Mouse (Mus musculus): ENCODE results near the gene G6pc. TPM values are rescaled to one million over a fixed set of nuclear protein-coding genes. Genes with fewer than 3 reads are reported as not detected.
"Not testable (repeated sequence)": the region's sequence is repeated elsewhere in the genome, so short reads cannot be mapped to it uniquely, and the experiment has no call there.

The G6pc gene
- polyA plus RNA-seq, 1 experiment from 2014 or later = not detected

DNA sequence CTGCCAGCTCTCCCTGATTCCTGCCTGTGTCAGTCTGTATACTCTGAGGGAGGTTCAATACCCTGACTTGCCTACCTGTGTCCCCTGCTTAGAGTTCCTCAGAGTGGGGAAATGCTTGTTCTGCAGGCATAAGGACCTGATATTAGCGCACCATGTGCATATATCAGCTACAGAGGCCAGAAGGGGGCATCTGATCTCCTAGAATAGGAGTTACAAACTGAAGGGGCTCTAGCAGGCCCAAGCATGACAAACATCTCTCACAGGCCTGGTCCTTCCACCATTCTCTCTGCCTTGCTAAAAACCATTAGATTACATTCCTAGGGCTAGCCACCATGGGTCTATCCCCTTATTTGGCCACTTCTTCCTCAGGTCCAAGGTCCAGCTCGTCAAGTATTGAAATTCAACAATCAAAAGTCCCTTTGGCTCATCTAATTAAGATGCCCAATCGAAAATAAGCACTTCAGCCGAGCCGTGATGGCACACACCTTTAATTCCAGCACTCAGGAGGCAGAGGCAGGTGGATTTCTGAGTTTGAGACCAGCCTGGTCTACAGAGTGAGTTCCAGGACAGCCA lies 12.8 kb upstream of the G6pc start:
- POLR2A ChIA-PET = interaction anchor here (0.6 kb wide), 1 partner anchor 960 kb away, joined by 3 read pairs; no protein-coding TSS in a partner anchor
- ATAC-seq (no peak), DNase-seq (ENCODE audit: low read depth, low spot score) (no peak)
- in situ Hi-C loops (cut with MboI; ENCODE audit: low pct_unique_long_range_greater_than_20kb) = no loop called here
- H3K27me3 ChIP-seq = peaks cover 4% of the 10 kb centered on the region
- CTCF ChIA-PET = interaction anchor here (1.3 kb wide), 1 partner anchor 30 kb away, joined by 4 read pairs; the partner anchor contains the start of gene Aoc2
- TF ChIP-seq CTCF (IDR thresholded peaks at IDR 0.05) = no peak

DNA sequence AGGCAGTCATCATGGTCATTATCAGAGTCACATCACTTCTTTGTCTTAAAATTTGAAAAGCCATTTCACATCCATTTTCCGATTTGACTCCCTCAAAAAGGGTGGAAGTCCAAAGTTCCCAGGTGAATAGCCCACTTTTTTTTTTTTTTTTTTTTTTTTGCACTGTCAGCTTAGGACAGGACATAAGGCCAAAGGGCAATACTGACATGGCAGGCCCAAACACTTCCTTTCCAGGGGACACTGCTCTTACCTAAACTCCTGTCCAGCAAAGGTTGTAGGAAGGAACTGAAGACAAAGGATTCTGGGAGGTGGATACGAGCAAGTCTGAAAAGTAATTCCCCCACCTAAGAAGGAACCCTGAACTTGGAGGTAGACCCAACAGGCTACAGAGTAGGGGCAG lies 11.4 kb upstream of the G6pc start:
- in situ Hi-C loops (cut with MboI; ENCODE audit: low pct_unique_long_range_greater_than_20kb) = no loop called here
- TF ChIP-seq CTCF (IDR thresholded peaks at IDR 0.05) = no peak
- ChIA-PET POLR2A (no interaction called here), CTCF (no interaction called here)
- H3K27me3 ChIP-seq = no peaks in the 10 kb centered on the region
- ATAC-seq (no peak), DNase-seq (ENCODE audit: low read depth, low spot score) (no peak)

DNA sequence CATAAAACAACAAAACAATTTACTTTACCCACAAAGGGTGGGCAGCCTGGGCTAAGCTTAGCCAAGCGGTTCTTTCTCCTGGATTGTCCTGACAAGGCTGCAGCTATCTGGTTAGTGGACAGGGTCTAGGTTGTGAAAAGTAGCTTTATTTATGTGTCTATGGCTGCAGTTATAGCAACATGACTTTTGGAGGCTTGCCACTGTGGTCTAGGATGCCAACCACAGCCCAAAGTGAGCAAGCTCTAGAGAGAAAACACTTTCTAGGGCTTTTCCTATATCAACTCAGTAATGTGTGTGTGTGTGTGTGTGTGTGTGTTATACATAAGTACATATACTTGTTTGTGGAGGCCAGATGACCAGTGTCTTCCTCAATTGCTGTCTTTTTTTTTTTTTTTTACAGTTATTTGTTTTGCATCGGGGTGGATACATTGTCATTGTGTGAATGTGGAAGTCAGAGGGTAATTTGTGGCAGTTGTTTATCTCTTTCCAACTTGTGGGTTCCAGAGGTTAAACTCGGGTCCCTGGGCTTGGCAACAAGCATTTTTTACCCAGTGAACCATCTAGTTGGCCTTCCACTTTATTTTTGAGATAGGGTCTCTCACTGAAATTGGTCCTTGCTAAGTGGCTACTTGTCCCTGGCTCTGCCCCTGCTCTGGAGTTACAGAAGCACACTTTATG lies 9.7 kb upstream of the G6pc start:
- ChIA-PET CTCF (interaction anchor here (2.3 kb wide), 1 partner anchor 37 kb away, joined by 8 read pairs; no protein-coding TSS in a partner anchor), POLR2A (no interaction called here)
- in situ Hi-C loops (cut with MboI; ENCODE audit: low pct_unique_long_range_greater_than_20kb) = no loop called here
- no peak for TF ChIP-seq CTCF (IDR thresholded peaks at IDR 0.05)
- DNase-seq (ENCODE audit: low read depth, low spot score) = no peak
- no peaks in the 10 kb centered on the region for H3K27me3 ChIP-seq
- no peak for ATAC-seq

DNA sequence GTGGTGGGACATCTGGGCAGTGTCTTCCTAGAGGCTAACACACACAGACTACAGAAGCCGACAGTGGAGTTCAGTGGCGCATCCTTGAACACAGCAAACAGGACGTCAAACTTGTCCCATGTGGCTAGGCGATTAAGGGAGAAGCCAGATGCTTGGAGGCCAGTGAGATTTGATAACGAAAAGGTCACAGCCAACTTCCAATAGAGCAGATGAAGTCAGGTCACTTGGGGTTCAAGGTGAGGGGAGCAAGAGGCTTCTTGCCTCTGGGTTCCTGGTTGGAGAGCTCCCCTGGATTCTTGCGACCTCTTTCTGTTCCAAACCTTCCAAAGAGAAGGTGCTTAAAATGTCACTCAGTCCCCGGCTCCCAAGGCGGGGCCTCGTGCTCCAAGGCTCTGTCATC lies 7.6 kb upstream of the G6pc start:
- ChIA-PET POLR2A (interaction anchor here (0.6 to 0.9 kb wide), 2 partner anchors 15 to 31 kb away, joined by 3 to 4 read pairs; no protein-coding TSS in a partner anchor), CTCF (interaction anchor here (1.0 kb wide), 1 partner anchor 12 kb away, joined by 3 read pairs; no protein-coding TSS in a partner anchor)
- ATAC-seq (no peak), DNase-seq (ENCODE audit: low read depth, low spot score) (no peak)
- no peak for TF ChIP-seq CTCF (IDR thresholded peaks at IDR 0.05)
- in situ Hi-C loops (cut with MboI; ENCODE audit: low pct_unique_long_range_greater_than_20kb) = no loop called here
- H3K27me3 ChIP-seq = no peaks in the 10 kb centered on the region

DNA sequence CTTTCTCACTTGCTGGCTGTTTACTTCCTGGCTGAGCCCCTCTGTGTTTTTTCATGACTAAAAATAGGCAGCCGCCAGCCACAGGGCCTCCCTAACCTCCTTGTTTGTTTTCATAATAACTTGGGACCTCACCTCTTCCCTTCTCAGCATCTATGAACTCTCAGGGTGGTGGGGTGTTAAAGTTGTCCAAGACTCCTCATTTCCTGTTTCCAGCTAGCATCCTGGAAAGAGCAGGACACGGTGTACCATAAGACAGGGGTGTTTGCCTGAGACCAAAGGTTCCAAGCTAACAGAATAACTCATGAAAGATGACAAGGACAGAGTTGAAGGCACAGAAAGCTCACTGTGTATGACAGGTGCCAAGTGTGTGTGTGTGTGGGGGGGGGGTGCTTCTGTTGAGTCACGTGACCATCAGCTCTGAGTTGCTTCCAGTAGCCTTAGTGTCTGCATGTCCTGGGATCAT lies 6.7 kb upstream of the G6pc start:
- peaks cover 4% of the 10 kb centered on the region for H3K27me3 ChIP-seq
- POLR2A ChIA-PET = no interaction called here
- DNase-seq (ENCODE audit: low read depth, low spot score) (no peak), ATAC-seq (no peak)
- no peak for TF ChIP-seq CTCF (IDR thresholded peaks at IDR 0.05)
- in situ Hi-C loops (cut with MboI; ENCODE audit: low pct_unique_long_range_greater_than_20kb) = no loop called here
- CTCF ChIA-PET = no interaction called here

GRCm38 (mm10) chr11:101364531-101364931 lies 2.8 kb upstream of the G6pc start:
- no peak for TF ChIP-seq CTCF (IDR thresholded peaks at IDR 0.05)
- DNase-seq (ENCODE audit: low read depth, low spot score) = no peak

GRCm38 (mm10) chr11:101370141-101370540 lies 2.8 kb downstream of the G6pc start:
- ATAC-seq = no peak
- peaks cover 51% of the 10 kb centered on the region for H3K27me3 ChIP-seq
- CTCF ChIA-PET = interaction anchor here (0.9 kb wide), 1 partner anchor 25 kb away, joined by 3 read pairs; no protein-coding TSS in a partner anchor
- no peak for DNase-seq (ENCODE audit: low read depth, low spot score)
- POLR2A ChIA-PET = no interaction called here
- in situ Hi-C loops (cut with MboI; ENCODE audit: low pct_unique_long_range_greater_than_20kb) = no loop called here
- no peak for TF ChIP-seq CTCF (IDR thresholded peaks at IDR 0.05)

More at GRCm38 (mm10) chr11:101364531-101364931, 2.8 kb upstream of the G6pc start:
- ATAC-seq = no peak
- ChIA-PET POLR2A (no interaction called here), CTCF (no interaction called here)
- in situ Hi-C loops (cut with MboI; ENCODE audit: low pct_unique_long_range_greater_than_20kb) = no loop called here
- H3K27me3 ChIP-seq = peaks cover 22% of the 10 kb centered on the region

GRCm38 (mm10) chr11:101374421-101374938 lies 7.1 kb downstream of the G6pc start:
- in situ Hi-C loops (cut with MboI; ENCODE audit: low pct_unique_long_range_greater_than_20kb) = no loop called here
- ChIA-PET CTCF (no interaction called here), POLR2A (interaction anchor here (0.7 kb wide), 1 partner anchor 15 kb away, joined by 4 read pairs; no protein-coding TSS in a partner anchor)
- peaks cover 50% of the 10 kb centered on the region for H3K27me3 ChIP-seq
- DNase-seq (ENCODE audit: low read depth, low spot score) = no peak
- TF ChIP-seq CTCF (IDR thresholded peaks at IDR 0.05) = no peak
- ATAC-seq = no peak

DNA sequence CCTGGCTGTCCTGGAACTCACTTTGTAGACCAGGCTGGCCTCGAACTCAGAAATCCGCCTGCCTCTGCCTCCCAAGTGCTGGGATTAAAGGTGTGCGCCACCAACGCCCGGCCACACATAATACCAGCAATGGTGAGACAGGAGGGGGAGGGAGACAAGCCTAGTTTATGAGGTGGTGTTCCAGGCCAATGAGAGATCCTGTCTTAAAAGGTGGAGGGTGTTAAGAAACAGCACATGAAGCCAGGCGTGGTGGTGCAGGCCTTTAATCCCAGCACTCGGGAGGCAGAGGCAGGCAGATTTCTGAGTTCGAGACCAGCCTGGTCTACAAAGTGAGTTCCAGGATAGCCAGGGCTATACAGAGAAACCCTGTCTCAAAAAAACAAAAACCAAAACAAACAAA lies 10.8 kb downstream of the G6pc start:
- in situ Hi-C loops (cut with MboI; ENCODE audit: low pct_unique_long_range_greater_than_20kb); ATAC-seq; POLR2A ChIA-PET; DNase-seq (ENCODE audit: low read depth, low spot score); CTCF ChIA-PET: not testable (repeated sequence)
- peaks cover 41% of the 10 kb centered on the region for H3K27me3 ChIP-seq

DNA sequence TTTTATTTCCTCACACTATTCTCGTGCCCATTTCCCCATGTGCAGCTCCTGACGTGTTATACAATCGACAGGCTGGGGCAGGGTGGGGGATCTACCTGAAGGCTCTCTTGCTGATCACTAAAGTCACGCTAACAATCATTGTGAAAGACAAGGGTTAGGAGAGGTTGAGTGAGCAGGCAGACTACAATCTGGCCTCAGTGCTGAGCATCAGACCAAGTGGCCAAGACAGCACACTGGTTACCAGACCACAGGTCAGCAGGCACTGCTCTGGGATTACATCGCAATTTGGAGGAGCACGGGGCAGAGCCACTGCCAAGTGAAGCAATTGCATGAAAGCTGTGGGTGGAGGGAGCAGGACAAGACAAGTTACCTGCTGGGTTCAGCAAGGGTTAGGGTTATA lies 11.6 kb downstream of the G6pc start:
- in situ Hi-C loops (cut with MboI; ENCODE audit: low pct_unique_long_range_greater_than_20kb) = no loop called here
- ATAC-seq (no peak), DNase-seq (ENCODE audit: low read depth, low spot score) (no peak)
- H3K27me3 ChIP-seq = peaks cover 41% of the 10 kb centered on the region
- ChIA-PET POLR2A (no interaction called here), CTCF (no interaction called here)
- TF ChIP-seq CTCF (IDR thresholded peaks at IDR 0.05) = no peak

DNA sequence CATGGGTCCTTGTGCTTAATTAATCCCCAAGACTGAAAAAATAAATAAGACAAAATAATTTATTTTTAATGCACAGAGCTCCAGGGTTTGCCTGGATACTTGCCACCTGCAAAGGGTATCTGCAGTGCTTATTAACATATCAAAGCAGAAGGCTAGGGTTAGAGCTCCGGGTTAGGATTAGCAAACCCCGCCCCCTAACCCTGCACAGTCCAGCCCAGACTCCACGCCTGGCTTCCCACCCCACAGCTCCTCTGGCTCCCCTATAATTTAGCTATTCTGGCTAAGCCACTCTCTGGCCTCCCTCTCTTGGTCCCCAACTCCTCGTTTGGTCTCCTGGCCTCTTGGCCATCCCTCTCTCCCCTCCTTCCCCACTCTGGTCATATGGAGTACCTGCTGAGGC lies 14.5 kb downstream of the G6pc start:
- in situ Hi-C loops (cut with MboI; ENCODE audit: low pct_unique_long_range_greater_than_20kb) = no loop called here
- POLR2A ChIA-PET = no interaction called here
- CTCF ChIA-PET = interaction anchor here (1.1 kb wide), 1 partner anchor 31 kb away, joined by 3 read pairs; no protein-coding TSS in a partner anchor

More for the DNA sequence above, 14.5 kb downstream of the G6pc start:
- peaks cover 27% of the 10 kb centered on the region for H3K27me3 ChIP-seq
- DNase-seq (ENCODE audit: low read depth, low spot score) = no peak
- ATAC-seq = no peak
- no peak for TF ChIP-seq CTCF (IDR thresholded peaks at IDR 0.05)
